Mouse (Mus musculus) megakaryocyte, embryonic 14.5 days (primary cell): ENCODE results near the gene Csrnp2.

Experiments used
- FLI1 ChIP-seq: IDR thresholded peaks from 2 replicates; pipeline ENCODE4 v1.6.1; 2012; ENCODE audit warnings: low read length, inconsistent platforms, mixed read lengths
- GATA1 ChIP-seq: IDR thresholded peaks from 3 replicates; pipeline ENCODE4 v1.6.1; 2012; ENCODE audit warnings: mixed read lengths, low read length, inconsistent platforms, borderline replicate concordance

DNA sequence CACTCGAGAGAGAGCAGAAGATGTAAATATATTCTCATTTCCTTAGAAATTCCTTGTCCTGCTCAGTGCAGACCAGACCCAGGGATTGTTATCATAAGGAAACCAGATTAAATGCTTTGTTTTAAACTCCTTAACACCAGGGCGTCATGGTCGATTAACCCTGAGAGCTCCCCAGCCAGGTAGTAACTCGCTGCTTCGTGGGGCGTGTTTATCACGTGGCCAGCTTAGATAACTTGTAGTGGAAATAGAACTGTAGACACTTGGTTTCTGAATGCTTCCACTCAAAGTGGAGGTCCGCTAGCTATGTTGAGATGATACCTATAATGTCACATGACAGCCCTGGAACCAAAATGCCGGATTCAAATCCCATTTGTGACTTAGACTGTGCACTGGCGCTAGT, 25.3 kb downstream of the Csrnp2 start:
- no peak for TF ChIP-seq GATA1
- no peak for TF ChIP-seq FLI1
